Mouse (Mus musculus) gastrocnemius, adult 18-20 months (tissue): ENCODE data around the gene Shroom3. TPM values are rescaled to one million over a fixed set of nuclear protein-coding genes. Genes with fewer than 3 reads are reported as not detected.

Source experiments
- DNase-seq: peaks from one replicate; pipeline ENCODE4 v3.0.0; 2021; ENCODE audit warnings: low spot score
- total RNA-seq, 2 experiments: library from RNA; stranded (reverse); gene quantifications; 2 replicates each; pipeline ENCODE4 v1.2.3; 2021

The Shroom3 gene
- total RNA-seq, 2 experiments from 2014 or later: 0.50 to 1.6 TPM

DNA sequence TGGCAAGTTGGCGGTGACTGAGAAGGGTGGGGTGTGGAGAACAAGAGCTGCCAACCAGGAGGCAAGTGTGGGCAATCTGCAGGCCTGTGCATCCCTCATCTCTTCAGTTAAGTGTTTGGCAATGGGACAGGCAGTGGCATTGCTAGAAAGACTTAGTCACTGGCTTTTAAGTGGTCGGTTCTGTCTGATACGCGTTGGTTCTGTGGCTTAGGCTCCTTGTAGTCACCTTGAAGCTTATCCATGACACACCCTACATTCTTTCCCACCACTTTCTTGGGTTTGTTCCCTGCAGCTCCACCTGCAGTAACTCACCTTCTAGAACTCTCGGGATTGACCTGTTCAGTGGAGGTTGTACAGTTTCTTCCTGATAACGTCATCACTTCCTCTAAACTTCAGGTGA is 166.5 kb downstream of the Shroom3 start:
- no peak for DNase-seq

- no peak for DNase-seq
These were observed 167.7 kb downstream of the Shroom3 start for GRCm38 (mm10) chr5:92850925-92851324.

DNA sequence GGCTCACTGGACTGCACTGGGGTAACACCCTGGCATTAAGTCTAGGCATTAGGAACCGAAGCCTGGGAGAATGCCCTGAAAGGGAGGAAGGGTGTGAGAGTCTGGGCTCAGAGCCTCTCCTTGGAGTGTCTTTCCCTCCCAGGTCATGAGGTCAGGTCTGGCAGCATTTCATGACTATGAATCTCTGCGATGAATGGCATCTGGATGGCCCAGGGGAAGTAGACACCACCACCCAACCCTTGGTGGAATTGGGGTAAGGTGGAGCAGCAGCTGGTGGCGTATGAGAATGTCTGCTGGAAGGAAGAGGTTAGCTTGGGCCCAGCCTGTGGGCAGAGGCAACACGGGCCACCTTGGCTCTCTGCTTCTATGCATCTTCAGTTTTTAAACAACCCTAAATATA is 171.7 kb downstream of the Shroom3 start:
- DNase-seq: peak; percentile 80

GRCm38 (mm10) chr5:92856346-92856745 is 173.1 kb downstream of the Shroom3 start:
- peak; percentile 65 for DNase-seq

GRCm38 (mm10) chr5:92857177-92857576 is 173.9 kb downstream of the Shroom3 start:
- DNase-seq: peak; percentile 30

GRCm38 (mm10) chr5:92858104-92858503 is 174.9 kb downstream of the Shroom3 start:
- no peak for DNase-seq

GRCm38 (mm10) chr5:92858576-92858975 is 175.3 kb downstream of the Shroom3 start:
- DNase-seq: no peak

DNA sequence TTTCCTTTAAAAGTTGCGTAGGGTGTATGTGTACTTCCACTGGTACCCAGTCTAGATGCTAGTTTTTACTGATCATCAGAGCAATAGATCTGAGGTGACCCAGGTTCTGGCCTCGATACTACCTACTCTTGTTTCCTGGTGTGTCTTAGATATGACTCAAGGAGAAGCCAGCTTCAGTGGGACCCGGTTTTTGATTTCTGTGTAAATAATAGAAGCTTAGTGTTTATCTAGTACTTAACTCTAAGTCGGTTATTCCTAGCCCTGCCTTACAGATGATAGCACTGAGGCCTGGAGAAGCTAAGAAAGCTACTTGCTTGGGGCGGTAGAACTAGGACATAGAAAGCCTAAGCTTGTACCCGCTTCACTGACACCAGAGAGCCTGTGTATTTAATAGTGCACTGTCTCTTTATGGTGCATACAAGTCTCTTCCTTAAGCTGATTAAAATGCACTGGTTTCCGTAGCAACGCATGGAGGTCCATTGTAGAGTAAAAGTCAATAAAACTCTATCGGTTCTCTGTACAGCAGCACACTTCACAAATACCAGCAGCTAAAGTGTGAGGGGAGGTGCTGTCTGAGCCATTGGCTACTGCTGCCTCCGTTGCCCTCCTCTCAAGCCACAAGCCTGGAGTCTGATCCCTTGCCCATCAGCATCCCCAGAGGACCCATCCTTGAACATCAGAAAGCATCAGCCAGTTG is 178.3 kb downstream of the Shroom3 start:
- no peak for DNase-seq

GRCm38 (mm10) chr5:92865090-92865489 is 181.9 kb downstream of the Shroom3 start:
- DNase-seq: no peak

DNA sequence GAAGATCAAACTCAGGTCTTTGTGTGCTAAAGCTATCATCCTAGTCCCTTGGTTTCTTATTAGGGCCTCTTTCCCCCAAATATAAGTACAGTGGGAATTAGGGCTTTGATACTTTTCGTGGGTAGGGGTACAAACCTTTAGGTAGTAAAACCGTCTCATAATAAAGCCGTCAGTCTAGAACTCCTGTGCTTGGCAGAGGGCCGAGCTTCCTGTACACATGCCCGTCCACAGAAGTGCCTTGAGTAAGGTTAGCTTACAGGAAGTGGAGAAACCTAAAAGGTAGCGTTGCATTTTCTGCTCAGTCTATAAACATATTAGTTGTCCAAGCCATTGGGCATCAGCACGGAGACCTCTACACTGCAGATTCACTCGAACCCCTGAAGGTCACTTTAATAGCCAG is 183.3 kb downstream of the Shroom3 start:
- DNase-seq: no peak

DNA sequence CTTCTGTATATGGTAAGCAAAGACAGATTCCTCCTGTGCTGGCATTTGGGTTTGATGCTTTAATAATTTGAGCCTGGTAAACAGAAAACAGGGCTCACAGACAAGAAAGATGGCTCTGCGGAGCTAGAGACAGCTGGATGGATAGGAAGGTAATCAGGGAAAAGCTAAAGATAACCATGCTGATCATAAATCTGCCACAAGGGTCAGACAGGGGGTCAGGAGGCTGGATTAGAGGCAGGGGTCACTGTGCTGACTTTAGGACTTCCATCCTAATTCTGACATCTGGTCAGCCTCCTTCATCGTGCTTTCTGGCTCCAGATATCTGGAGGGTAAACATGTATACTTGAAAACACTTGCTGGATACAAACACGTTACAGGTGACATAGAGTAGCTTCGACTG is 184.0 kb downstream of the Shroom3 start:
- DNase-seq: no peak

GRCm38 (mm10) chr5:92868231-92868630 is 185.0 kb downstream of the Shroom3 start:
- DNase-seq: no peak

DNA sequence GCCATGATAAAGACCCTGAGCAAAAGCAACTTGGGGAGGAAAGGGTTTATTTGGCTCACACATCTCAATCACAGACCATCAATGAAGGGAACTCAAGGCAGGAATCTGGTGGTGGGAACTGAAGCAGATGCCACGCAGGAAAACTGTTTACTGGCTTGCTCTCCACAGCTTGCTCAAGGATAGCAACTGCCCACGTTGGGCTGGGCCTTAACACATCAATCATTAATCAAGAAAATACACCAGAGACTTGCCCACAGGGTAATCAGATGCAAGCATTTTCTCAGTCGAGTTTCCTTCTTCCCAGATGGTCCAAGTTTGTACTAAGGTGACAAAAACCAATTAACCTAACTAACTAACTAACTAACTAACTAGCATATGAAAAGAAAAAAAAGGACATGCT is 187.8 kb downstream of the Shroom3 start:
- DNase-seq: no peak

- DNase-seq: peak; percentile 23
These were observed 188.9 kb downstream of the Shroom3 start for GRCm38 (mm10) chr5:92872182-92872581.

GRCm38 (mm10) chr5:92872991-92873390 is 189.8 kb downstream of the Shroom3 start:
- peak; percentile 70 for DNase-seq

DNA sequence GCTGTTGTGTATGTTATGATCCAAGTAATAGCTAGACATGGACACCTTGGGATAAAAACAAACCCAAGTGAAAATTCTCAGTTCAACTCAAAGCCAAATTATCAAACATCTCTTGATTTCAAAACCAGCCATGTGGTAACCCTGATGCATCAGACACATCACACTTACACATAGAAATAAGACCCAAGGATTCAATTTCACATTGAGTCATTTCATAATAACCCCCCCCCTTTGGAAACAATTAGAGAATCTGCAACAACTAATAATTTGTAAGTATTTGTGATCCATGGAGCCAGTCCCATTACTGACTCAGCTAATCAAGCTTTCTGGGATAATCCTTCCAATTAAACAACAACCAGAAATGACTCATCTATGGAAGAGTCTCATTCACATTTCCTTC is 190.3 kb downstream of the Shroom3 start:
- no peak for DNase-seq

GRCm38 (mm10) chr5:92875836-92876235 is 192.6 kb downstream of the Shroom3 start:
- peak; percentile 61 for DNase-seq

DNA sequence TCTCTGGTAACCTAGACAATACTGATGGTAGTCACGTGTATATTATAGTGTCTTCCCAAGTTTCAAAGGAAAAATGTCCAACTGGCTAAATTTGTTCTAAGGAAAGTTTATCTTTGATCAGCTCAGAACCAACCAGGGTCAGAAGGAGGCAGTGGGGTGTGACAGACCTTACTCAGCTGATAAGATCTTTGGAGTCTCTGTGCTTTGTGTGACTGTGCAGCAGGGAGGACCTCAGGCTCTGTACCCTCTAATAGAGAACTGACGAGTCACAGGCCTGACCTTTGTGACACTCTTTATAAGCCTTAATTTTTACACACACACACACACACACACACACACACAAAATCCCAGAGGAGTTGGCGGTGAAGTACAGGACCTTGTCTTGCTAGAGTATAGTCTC is 193.9 kb downstream of the Shroom3 start:
- no peak for DNase-seq

DNA sequence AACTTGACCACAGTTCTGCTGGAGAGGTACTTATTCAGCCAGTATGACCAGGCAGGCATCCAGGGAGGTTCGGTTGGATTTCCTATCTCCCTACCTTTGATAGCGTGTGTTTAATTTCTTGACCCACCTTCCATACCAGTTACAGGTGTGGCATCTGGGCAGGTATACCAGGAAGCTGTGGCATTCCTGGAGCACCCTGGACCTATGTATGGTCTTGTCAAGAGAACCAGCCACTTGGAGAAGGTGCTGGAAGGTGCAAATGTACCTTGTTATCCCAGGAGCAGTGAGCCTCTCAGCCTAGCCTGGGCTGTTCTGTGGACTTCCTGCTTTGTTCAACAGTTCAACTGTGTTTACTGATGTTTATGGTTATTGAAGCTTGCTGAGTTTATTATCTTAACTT is 197.2 kb downstream of the Shroom3 start:
- no peak for DNase-seq

- DNase-seq: no peak
These were observed 197.7 kb downstream of the Shroom3 start for GRCm38 (mm10) chr5:92880893-92881292.

- no peak for DNase-seq
These were observed 202.9 kb downstream of the Shroom3 start for GRCm38 (mm10) chr5:92886141-92886540.

GRCm38 (mm10) chr5:92887501-92887900 is 204.3 kb downstream of the Shroom3 start:
- no peak for DNase-seq

DNA sequence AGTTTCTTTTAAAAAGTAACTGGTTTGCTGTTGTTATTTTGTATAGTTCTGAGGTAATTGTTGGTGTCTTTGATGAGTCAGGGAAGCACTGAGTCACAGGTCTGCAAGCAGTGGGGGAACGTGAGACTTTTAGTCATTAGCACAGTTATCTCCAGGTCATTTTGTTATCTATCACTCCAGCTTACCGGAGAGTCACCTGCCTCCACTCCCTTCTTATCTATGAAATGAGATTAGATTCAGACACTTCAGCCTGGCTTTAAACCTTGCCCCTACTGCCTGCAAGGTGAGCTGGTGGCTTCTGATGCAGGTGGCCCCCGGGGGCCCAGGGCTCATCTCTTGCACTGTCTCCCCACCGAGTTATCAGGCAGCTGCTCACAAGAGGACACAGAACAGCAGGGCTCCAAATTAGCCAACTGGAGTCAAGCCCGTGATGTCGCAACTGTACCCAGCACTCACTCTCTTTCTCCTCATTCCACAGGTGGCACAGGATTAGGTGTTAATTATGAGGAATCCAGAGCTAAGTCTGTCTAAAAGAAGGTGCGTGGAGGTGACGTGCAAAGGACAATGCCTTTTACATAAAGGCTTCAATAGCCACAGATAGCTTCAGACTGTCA is 205.5 kb downstream of the Shroom3 start:
- peak; percentile 16 for DNase-seq
